Mouse (Mus musculus) liver, postnatal 0 days (tissue): ENCODE measurements at regions not wholly inside any gene's neighbourhood (a gene's known extent, or its start where the extent isn't known, plus 50 kb on each side); places are given as distances from the start of the nearest gene placed in this dataset.

Experiments used
- ATAC-seq: fragments of 200-750 bp; cut with Nextera tagmentation; 2 replicates; pipeline ENCODE4 v1.8.0; 2017; ENCODE audit warnings: mild to moderate bottlenecking, moderate library complexity
- DNase-seq: peaks from one replicate; pipeline ENCODE4 v3.0.0-alpha.2; 2016
- H3K27ac ChIP-seq: fragments of 300-500 bp; sonication (generic); 2 replicates; pipeline ENCODE4 v1.5.1; 2014; ENCODE audit warnings: antibody characterized with exemption, moderate library complexity, mild to moderate bottlenecking, low read depth
- H3K27me3 ChIP-seq: fragments of 300-500 bp; sonication (generic); 2 replicates; pipeline ENCODE4 v1.6.1; 2014; ENCODE audit warnings: low read length, control low read depth, mixed read lengths; ENCODE audit not compliant: insufficient read depth
- H3K36me3 ChIP-seq: fragments of 300-500 bp; sonication (generic); replicated peaks from 2 replicates; pipeline ENCODE4 v1.6.1; 2014; ENCODE audit warnings: mild to moderate bottlenecking, control low read depth, low read length, moderate library complexity, mixed read lengths; ENCODE audit not compliant: insufficient read depth
- H3K4me1 ChIP-seq: fragments of 300-500 bp; sonication (generic); 2 replicates; pipeline ENCODE4 v1.6.1; 2014; ENCODE audit warnings: antibody characterized with exemption, mild to moderate bottlenecking, control low read depth; ENCODE audit not compliant: insufficient read depth
- H3K4me2 ChIP-seq: fragments of 300-500 bp; sonication (generic); 2 replicates; pipeline ENCODE4 v1.6.1; 2014; ENCODE audit warnings: low read depth, mild to moderate bottlenecking, low read length, moderate library complexity, mixed read lengths
- H3K4me3 ChIP-seq: fragments of 300-500 bp; sonication (generic); 2 replicates; pipeline ENCODE4 v1.5.1; 2014; ENCODE audit warnings: low read depth, low read length
- H3K9ac ChIP-seq: fragments of 300-500 bp; sonication (generic); replicated peaks from 2 replicates; pipeline ENCODE4 v1.6.1; 2014; ENCODE audit warnings: mild to moderate bottlenecking, moderate library complexity
- H3K9me3 ChIP-seq: fragments of 300-500 bp; sonication (generic); 2 replicates; pipeline ENCODE4 v1.6.1; 2016; ENCODE audit warnings: mild to moderate bottlenecking, control low read depth, low read length, mixed read lengths
- CTCF ChIP-seq: sonication (generic); IDR thresholded peaks from 2 replicates; pipeline ENCODE4 v1.5.1; 2016; ENCODE audit warnings: antibody characterized with exemption, low read depth
- EP300 ChIP-seq: IDR thresholded peaks from 2 replicates; pipeline ENCODE4 v1.6.1; 2016; ENCODE audit warnings: antibody characterized with exemption, low read depth, mild to moderate bottlenecking
- WGBS: fragments of 180-500 bp; shearing (Covaris S2); extraction: QIAGEN DNeasy Blood & Tissue Kit; methylation state at CpG from one replicate; pipeline ENCODE4 v1.1.7; 2014; ENCODE audit not compliant: insufficient replicate concordance; 5-methylcytosine and 5-hydroxymethylcytosine counted together

DNA sequence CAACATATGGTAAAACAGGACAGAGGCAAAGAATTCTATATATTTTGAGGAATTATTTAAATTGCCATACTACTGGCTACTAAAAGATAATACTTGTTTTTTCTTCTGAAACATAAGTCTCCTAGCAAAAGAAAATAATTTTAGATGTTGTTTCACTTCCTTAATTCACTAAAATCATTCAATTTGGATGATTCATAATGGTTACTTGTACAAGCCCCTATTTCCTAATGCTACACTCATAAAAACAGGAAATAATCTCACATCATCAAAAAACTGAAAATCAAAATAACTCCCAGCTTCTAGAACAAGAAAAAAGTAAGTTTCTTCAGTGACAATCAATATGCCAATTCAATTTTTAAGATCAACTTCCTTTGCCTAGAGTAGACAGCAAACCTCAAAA is 951.6 kb upstream of the B3galt2 start:
- no peak for TF ChIP-seq CTCF
- TF ChIP-seq EP300 = no peak
- H3K9ac ChIP-seq = no peak overlapping the region
- no peak overlapping the region for H3K4me3 ChIP-seq
- H3K36me3 ChIP-seq = no peaks in the 10 kb centered on the region
- H3K4me1 ChIP-seq = no peaks in the 10 kb centered on the region
- no peaks in the 10 kb centered on the region for H3K27me3 ChIP-seq
- DNase-seq (no peak), ATAC-seq (no peak)
- H3K9me3 ChIP-seq = no peaks in the 10 kb centered on the region
- no peak overlapping the region for H3K27ac ChIP-seq
- no peak overlapping the region for H3K4me2 ChIP-seq

GRCm38 (mm10) chr1:142695179-142695578 is 945.3 kb upstream of the B3galt2 start:
- no peaks in the 10 kb centered on the region for H3K4me1 ChIP-seq
- no peak overlapping the region for H3K27ac ChIP-seq
- H3K36me3 ChIP-seq = no peaks in the 10 kb centered on the region
- DNase-seq (no peak), ATAC-seq (no peak)
- H3K9me3 ChIP-seq = no peaks in the 10 kb centered on the region
- no peak overlapping the region for H3K4me3 ChIP-seq
- TF ChIP-seq EP300 = no peak
- no peak for TF ChIP-seq CTCF
- no peak overlapping the region for H3K9ac ChIP-seq
- no peak overlapping the region for H3K4me2 ChIP-seq
- H3K27me3 ChIP-seq = no peaks in the 10 kb centered on the region
- WGBS = 73% methylated on average over 1 of the region's 1 CpGs

DNA sequence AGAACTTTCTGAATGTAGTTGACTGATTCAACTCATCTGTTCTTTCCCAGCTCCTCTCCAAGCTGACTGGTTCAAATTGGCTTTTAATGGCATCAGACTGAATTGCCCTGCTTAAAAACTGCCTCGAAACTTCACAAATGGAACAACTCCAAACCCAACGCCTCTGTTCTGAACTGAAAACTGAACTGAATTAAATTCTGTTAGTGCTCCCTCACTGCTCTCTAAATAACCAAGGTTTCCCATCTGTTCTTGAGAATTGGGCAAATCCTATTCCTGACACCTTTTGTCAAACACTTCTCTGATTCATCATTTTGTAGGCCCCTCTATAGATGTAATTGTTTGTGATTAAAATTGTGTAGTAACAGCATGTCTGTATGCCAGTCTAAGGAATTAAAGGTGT is 932.2 kb upstream of the B3galt2 start:
- Histone ChIP-seq H3K9ac (no peak overlapping the region), H3K4me2 (no peak overlapping the region), H3K4me3 (no peak overlapping the region), H3K27me3 (no peaks in the 10 kb centered on the region), H3K4me1 (no peaks in the 10 kb centered on the region), H3K36me3 (no peaks in the 10 kb centered on the region), H3K9me3 (no peaks in the 10 kb centered on the region), H3K27ac (no peak overlapping the region)
- 67% methylated on average over 2 of the region's 2 CpGs for WGBS
- TF ChIP-seq CTCF (no peak), EP300 (no peak)
- no peak for ATAC-seq
- no peak for DNase-seq

- Histone ChIP-seq H3K4me2 (no peak overlapping the region), H3K4me3 (no peak overlapping the region), H3K9me3 (no peaks in the 10 kb centered on the region), H3K4me1 (no peaks in the 10 kb centered on the region), H3K27me3 (no peaks in the 10 kb centered on the region), H3K9ac (no peak overlapping the region), H3K36me3 (no peaks in the 10 kb centered on the region), H3K27ac (no peak overlapping the region)
- TF ChIP-seq CTCF (no peak), EP300 (no peak)
- DNase-seq (no peak), ATAC-seq (no peak)
Measured at GRCm38 (mm10) chr1:142730259-142730658, 910.2 kb upstream of the B3galt2 start.

GRCm38 (mm10) chr1:142734108-142734507 is 906.4 kb upstream of the B3galt2 start:
- Histone ChIP-seq H3K9me3 (no peaks in the 10 kb centered on the region), H3K9ac (no peak overlapping the region), H3K27me3 (no peaks in the 10 kb centered on the region), H3K4me3 (no peak overlapping the region), H3K27ac (no peak overlapping the region), H3K36me3 (no peaks in the 10 kb centered on the region), H3K4me1 (no peaks in the 10 kb centered on the region), H3K4me2 (no peak overlapping the region)
- no peak for TF ChIP-seq EP300
- no peak for TF ChIP-seq CTCF
- ATAC-seq (no peak), DNase-seq (no peak)

DNA sequence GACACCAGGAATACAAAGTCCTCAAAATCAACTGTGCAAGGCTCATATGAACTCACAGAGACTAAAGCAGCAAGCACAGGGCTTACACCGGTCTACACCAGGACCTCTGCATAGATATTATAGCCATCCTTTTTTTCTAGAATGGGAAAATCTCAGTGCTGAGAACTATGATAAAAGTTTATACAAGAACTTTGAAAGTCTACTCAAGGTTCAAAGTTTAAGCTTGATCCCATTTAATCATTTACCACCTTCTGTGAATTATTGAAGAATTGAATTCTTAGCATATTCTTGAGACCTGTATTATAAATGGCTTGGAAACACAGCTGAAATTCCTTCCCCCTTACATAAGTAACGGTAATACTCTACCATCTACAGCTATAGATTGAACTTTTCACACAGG is 902.1 kb upstream of the B3galt2 start:
- Histone ChIP-seq H3K4me3 (no peak overlapping the region), H3K4me1 (no peaks in the 10 kb centered on the region), H3K27ac (no peak overlapping the region), H3K36me3 (no peaks in the 10 kb centered on the region), H3K4me2 (no peak overlapping the region), H3K27me3 (no peaks in the 10 kb centered on the region), H3K9me3 (no peaks in the 10 kb centered on the region), H3K9ac (no peak overlapping the region)
- TF ChIP-seq EP300 = no peak
- TF ChIP-seq CTCF = no peak
- WGBS = 79% methylated on average over 2 of the region's 2 CpGs
- ATAC-seq = no peak
- no peak for DNase-seq

- peak; percentile 32 for DNase-seq
Measured at GRCm38 (mm10) chr1:142742307-142742706, 898.2 kb upstream of the B3galt2 start.

More at GRCm38 (mm10) chr1:142742307-142742706, 898.2 kb upstream of the B3galt2 start:
- TF ChIP-seq CTCF = peak; percentile 65
- no peak for TF ChIP-seq EP300
- no peaks in the 10 kb centered on the region for H3K36me3 ChIP-seq
- H3K27ac ChIP-seq = no peak overlapping the region
- H3K9ac ChIP-seq = no peak overlapping the region
- 2% methylated on average over 2 of the region's 2 CpGs for WGBS
- no peak overlapping the region for H3K4me2 ChIP-seq
- H3K4me1 ChIP-seq = no peaks in the 10 kb centered on the region
- H3K27me3 ChIP-seq = no peaks in the 10 kb centered on the region
- 0 out of 2 replicates have a peak, but pooled peaks have one; percentile 31 for ATAC-seq
- no peak overlapping the region for H3K4me3 ChIP-seq
- no peaks in the 10 kb centered on the region for H3K9me3 ChIP-seq
